Mouse (Mus musculus) megakaryocyte, embryonic 14.5 days (primary cell): ENCODE data around the gene Nsa2.

ENCODE experiments used
- FLI1 ChIP-seq: IDR thresholded peaks from 2 replicates; pipeline ENCODE4 v1.6.1; 2012; ENCODE audit warnings: low read length, inconsistent platforms, mixed read lengths
- GATA1 ChIP-seq: IDR thresholded peaks from 3 replicates; pipeline ENCODE4 v1.6.1; 2012; ENCODE audit warnings: mixed read lengths, low read length, inconsistent platforms, borderline replicate concordance

- TF ChIP-seq GATA1 (no peak), FLI1 (no peak)
These were observed 57.5 kb downstream of the Nsa2 start for GRCm38 (mm10) chr13:97080201-97080600.
